Mouse (Mus musculus) ES-Bruce4 (cell line): Measurements from ENCODE around the gene Jund. TPM values are rescaled to one million over a fixed set of nuclear protein-coding genes. Genes with fewer than 3 reads are reported as not detected.
A peak's percentile ranks its signal among the peaks of the same experiment; 100 is the strongest.

Source experiments
- H3K27ac ChIP-seq: 2 replicates; pipeline ENCODE4 v1.5.1; 2012; ENCODE audit warnings: low read length, inconsistent platforms; ENCODE audit not compliant: insufficient read depth
- H3K27me3 ChIP-seq: 2 replicates; pipeline ENCODE4 v1.6.1; 2012; ENCODE audit warnings: mild to moderate bottlenecking, low read length, inconsistent platforms; ENCODE audit not compliant: control insufficient read depth, poor library complexity, insufficient read depth, severe bottlenecking
- H3K36me3 ChIP-seq: 2 replicates; pipeline ENCODE4 v1.6.1; 2012; ENCODE audit warnings: inconsistent platforms, mild to moderate bottlenecking, low read length, moderate library complexity; ENCODE audit not compliant: control insufficient read depth, poor library complexity, insufficient read depth, severe bottlenecking
- H3K4me1 ChIP-seq: one replicate; pipeline ENCODE4 v1.8.1; 2011; ENCODE audit warnings: low read length; ENCODE audit not compliant: control insufficient read depth, insufficient read depth
- H3K4me3 ChIP-seq: 2 replicates; pipeline ENCODE4 v1.5.1; 2011; ENCODE audit warnings: low read depth, mild to moderate bottlenecking, low read length
- H3K9ac ChIP-seq: 2 replicates; pipeline ENCODE4 v1.6.1; 2012; ENCODE audit warnings: low read depth, mild to moderate bottlenecking, inconsistent platforms; ENCODE audit not compliant: poor library complexity, severe bottlenecking
- H3K9me3 ChIP-seq: replicated peaks from 2 replicates; pipeline ENCODE4 v1.6.1; 2012; ENCODE audit warnings: mild to moderate bottlenecking, low read length, inconsistent platforms; ENCODE audit not compliant: control insufficient read depth, poor library complexity, insufficient read depth, severe bottlenecking
- CTCF ChIP-seq: IDR thresholded peaks from one replicate; pipeline ENCODE4 v1.8.1; 2011; ENCODE audit warnings: low read depth, low read length
- EP300 ChIP-seq: IDR thresholded peaks from 2 replicates; pipeline ENCODE4 v1.6.1; 2011; ENCODE audit warnings: low read depth, low read length; ENCODE audit not compliant: insufficient read depth
- POLR2A ChIP-seq: IDR thresholded peaks from one replicate; pipeline ENCODE4 v1.8.1; 2011; ENCODE audit warnings: low read length; ENCODE audit not compliant: insufficient read depth
- polyA plus RNA-seq: library from polyadenylated mRNA; stranded (reverse); fragments of >200 nt; gene quantifications from 2 replicates; pipeline ENCODE4 v1.2.4, GENCODE M21; 2011; ENCODE audit warnings: low read depth; ENCODE audit not compliant: missing spikeins, insufficient read depth, insufficient read length

The Jund gene
- polyA plus RNA-seq, 1 experiment = 56.6 TPM

GRCm38 (mm10) chr8:70715086-70715485 lies 16.3 kb downstream of the Jund start:
- no peaks in the 10 kb centered on the region for H3K36me3 ChIP-seq
- no peaks in the 10 kb centered on the region for H3K27me3 ChIP-seq
- no peak overlapping the region for H3K27ac ChIP-seq
- H3K9me3 ChIP-seq = no peaks in the 10 kb centered on the region
- TF ChIP-seq CTCF (no peak), EP300 (no peak), POLR2A (no peak)
- no peak overlapping the region for H3K9ac ChIP-seq
- H3K4me3 ChIP-seq = no peak overlapping the region
- no peaks in the 10 kb centered on the region for H3K4me1 ChIP-seq

- H3K36me3 ChIP-seq = no peaks in the 10 kb centered on the region
- no peaks in the 10 kb centered on the region for H3K4me1 ChIP-seq
- H3K27ac ChIP-seq = no peak overlapping the region
- peak overlapping the region; percentile 8; the same call in 1 of the 2 replicates for H3K9ac ChIP-seq
- no peaks in the 10 kb centered on the region for H3K9me3 ChIP-seq
- TF ChIP-seq EP300 (no peak), CTCF (no peak), POLR2A (no peak)
- H3K27me3 ChIP-seq = no peaks in the 10 kb centered on the region
- H3K4me3 ChIP-seq = peak overlapping the region; percentile 17
Observed at GRCm38 (mm10) chr8:70716521-70717400, 18.0 kb downstream of the Jund start.

GRCm38 (mm10) chr8:70718297-70718696 lies 19.5 kb downstream of the Jund start, which contains the start of gene Gm3336:
TSS of gene Gm3336 (plus strand) at chr8:70718543.
- H3K4me1 ChIP-seq = no peaks in the 10 kb centered on the region
- no peak within 1 kb of the TSS for H3K27ac ChIP-seq
- peak within 1 kb of the TSS; percentile 19; the same call in 1 of the 2 replicates for H3K9ac ChIP-seq
- no peaks in the 10 kb centered on the region for H3K36me3 ChIP-seq
- peak within 1 kb of the TSS; percentile 13 for H3K4me3 ChIP-seq
- peak; percentile 81 for TF ChIP-seq CTCF
- TF ChIP-seq POLR2A = no peak
- no peaks in the 10 kb centered on the region for H3K9me3 ChIP-seq
- H3K27me3 ChIP-seq = no peaks in the 10 kb centered on the region

GRCm38 (mm10) chr8:70719796-70720270 lies 21.1 kb downstream of the Jund start:
- H3K27ac ChIP-seq = no peak overlapping the region
- TF ChIP-seq EP300 (no peak), POLR2A (no peak), CTCF (no peak)
- no peaks in the 10 kb centered on the region for H3K36me3 ChIP-seq
- H3K4me3 ChIP-seq = no peak overlapping the region
- no peaks in the 10 kb centered on the region for H3K4me1 ChIP-seq
- H3K9me3 ChIP-seq = no peaks in the 10 kb centered on the region
- H3K27me3 ChIP-seq = no peaks in the 10 kb centered on the region
- no peak overlapping the region for H3K9ac ChIP-seq

- TF ChIP-seq EP300 = no peak
- peak; percentile 95 for TF ChIP-seq CTCF
- Histone ChIP-seq H3K9ac (no peak overlapping the region), H3K27ac (no peak overlapping the region), H3K36me3 (no peaks in the 10 kb centered on the region), H3K4me3 (no peak overlapping the region), H3K9me3 (no peaks in the 10 kb centered on the region), H3K27me3 (no peaks in the 10 kb centered on the region), H3K4me1 (no peaks in the 10 kb centered on the region)
Observed at GRCm38 (mm10) chr8:70720739-70721138, 22.0 kb downstream of the Jund start.

GRCm38 (mm10) chr8:70721601-70722000 lies 22.9 kb downstream of the Jund start:
- no peaks in the 10 kb centered on the region for H3K4me1 ChIP-seq
- no peaks in the 10 kb centered on the region for H3K9me3 ChIP-seq
- TF ChIP-seq POLR2A = no peak
- no peak for TF ChIP-seq EP300
- no peak for TF ChIP-seq CTCF
- H3K36me3 ChIP-seq = no peaks in the 10 kb centered on the region
- no peak overlapping the region for H3K27ac ChIP-seq
- H3K4me3 ChIP-seq = no peak overlapping the region
- H3K27me3 ChIP-seq = no peaks in the 10 kb centered on the region
- no peak overlapping the region for H3K9ac ChIP-seq
